Mouse (Mus musculus): ENCODE results near the gene Dkc1. TPM values are rescaled to one million over a fixed set of nuclear protein-coding genes. Genes with fewer than 3 reads are reported as not detected.

Dkc1 gene
- polyA plus RNA-seq, 1 experiment from 2014 or later, result 161 TPM

GRCm38 (mm10) chrX:75152249-75152648, 56.6 kb downstream of the Dkc1 start:
- WGBS, result 82% methylated on average over 1 of the region's 1 CpGs
- Histone ChIP-seq H3K4me1 (no peaks in the 10 kb centered on the region), H3K36me3 (no peaks in the 10 kb centered on the region), H3K9ac (no peak overlapping the region), H3K9me3 (no peaks in the 10 kb centered on the region), H3K27ac (no peak overlapping the region), H3K4me3 (no peak overlapping the region), H3K27me3 (no peaks in the 10 kb centered on the region), H3K4me2 (replicated peaks) (no peak overlapping the region)
- ATAC-seq (ENCODE audit: low FRiP score, low read depth), result no peak

GRCm38 (mm10) chrX:75155576-75156243, 60.1 kb downstream of the Dkc1 start:
- Histone ChIP-seq H3K27ac (no peak overlapping the region), H3K4me2 (replicated peaks) (peak overlapping the region; percentile 64), H3K36me3 (no peaks in the 10 kb centered on the region), H3K4me3 (peak overlapping the region; percentile 47), H3K9me3 (no peaks in the 10 kb centered on the region), H3K27me3 (no peaks in the 10 kb centered on the region), H3K9ac (peak overlapping the region; percentile 61), H3K4me1 (no peaks in the 10 kb centered on the region)
- WGBS, result 27% methylated on average over 24 of the region's 49 CpGs
- ATAC-seq (ENCODE audit: low FRiP score, low read depth), result peak; percentile 77

Other genes starting within 250 kb of the Dkc1 start
- gene Gab3, start 10.4 kb upstream of the Dkc1 start, polyA plus RNA-seq (2015; fragmentation: Nextera tagmentation; extraction: Ambion mirVana), result 2.3 and 2.4 TPM in 2 replicates
- 47.9 and 48.6 TPM in 2 replicates for gene Mpp1, start 35.2 kb downstream of the Dkc1 start, polyA plus RNA-seq (2015; fragmentation: Nextera tagmentation; extraction: Ambion mirVana)
- gene Smim9, start 67.9 kb downstream of the Dkc1 start, polyA plus RNA-seq (2015; fragmentation: Nextera tagmentation; extraction: Ambion mirVana), result not detected in 2 replicates